Mouse (Mus musculus) CD4-positive helper T cell, adult 2 months (primary cell): ENCODE results near the gene Fam111a.

Experiments used
- DNase-seq: peaks from one replicate; pipeline ENCODE4 v3.0.0-alpha.2; 2012; ENCODE audit warnings: low read depth, missing footprints, low spot score

The Fam111a gene

DNA sequence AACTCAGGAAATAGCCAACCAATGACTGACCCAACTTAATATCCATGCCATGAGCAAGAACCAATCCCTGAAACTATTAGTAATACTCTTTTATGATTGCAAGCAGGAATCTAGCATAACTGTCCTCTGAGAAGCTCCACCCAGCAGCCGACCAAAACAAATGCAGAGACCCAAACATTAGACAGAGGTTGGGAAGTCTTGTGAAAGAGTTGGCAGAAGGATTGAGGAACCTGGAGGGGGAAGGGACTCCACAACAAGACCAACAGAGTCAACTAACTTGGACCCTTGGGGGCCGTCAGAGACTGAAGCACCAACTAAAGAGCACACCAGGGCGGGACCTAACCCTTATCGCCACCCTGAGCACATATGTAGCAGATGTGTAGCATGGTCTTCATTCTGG, 12.7 kb downstream of the Fam111a start:
- DNase-seq: no peak

DNA sequence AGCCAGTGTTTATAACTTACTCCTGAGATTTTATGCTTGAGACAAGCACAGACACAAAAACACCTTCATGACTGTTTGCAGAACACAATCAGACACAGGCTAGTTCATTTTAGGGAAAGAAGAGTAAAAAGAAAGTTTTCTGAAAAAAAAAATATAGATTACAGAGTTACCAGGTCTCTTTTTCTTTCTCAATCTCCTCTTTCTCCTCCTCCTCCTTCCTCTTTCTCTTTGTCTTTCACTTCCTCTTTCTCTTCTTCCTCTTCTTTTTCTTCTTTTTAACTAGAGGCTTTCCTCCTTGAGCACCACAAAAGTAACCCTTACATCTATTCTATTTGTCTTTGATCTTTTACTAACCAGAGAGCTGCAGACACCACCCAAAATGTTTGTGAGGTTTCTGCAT, 18.7 kb downstream of the Fam111a start:
- no peak for DNase-seq

DNA sequence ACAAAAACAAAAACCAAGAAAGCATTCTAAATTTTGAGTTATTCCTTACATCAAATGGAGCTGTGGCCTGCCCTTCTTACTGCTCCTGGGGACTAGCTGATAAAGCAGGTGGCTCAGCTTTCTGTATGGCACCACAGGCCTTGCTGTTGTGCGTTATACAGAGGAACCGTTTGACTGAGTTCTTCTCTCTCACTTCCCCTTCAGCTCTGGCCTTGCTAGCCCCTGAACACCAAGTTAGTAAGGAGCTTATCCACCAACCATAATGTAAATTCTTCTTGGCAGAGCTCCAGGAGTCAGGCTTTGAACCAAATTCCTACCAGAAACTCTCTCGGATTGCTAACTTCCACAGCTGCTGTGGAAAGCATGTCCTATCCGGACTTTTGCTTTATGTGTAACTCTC, 21.5 kb downstream of the Fam111a start:
- DNase-seq: no peak

DNA sequence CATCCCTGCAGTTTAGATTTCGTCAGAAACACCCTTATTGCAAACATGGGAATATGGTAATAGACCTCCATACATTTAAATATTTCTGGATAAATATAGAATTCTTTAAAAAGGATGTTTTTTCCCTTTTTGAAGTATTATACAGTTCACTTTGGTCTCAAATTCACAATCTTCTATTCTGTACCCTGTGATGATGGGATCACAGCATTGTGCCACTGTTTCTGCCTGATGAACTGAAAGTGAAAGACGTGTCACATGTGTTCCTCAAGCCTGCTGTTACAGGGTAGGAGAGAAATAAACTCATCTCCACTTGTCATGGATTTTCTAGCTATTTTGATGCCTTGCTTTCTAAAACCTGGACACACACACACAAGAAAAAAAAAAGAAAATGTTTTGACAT, 25.3 kb downstream of the Fam111a start:
- DNase-seq: peak; percentile 44

DNA sequence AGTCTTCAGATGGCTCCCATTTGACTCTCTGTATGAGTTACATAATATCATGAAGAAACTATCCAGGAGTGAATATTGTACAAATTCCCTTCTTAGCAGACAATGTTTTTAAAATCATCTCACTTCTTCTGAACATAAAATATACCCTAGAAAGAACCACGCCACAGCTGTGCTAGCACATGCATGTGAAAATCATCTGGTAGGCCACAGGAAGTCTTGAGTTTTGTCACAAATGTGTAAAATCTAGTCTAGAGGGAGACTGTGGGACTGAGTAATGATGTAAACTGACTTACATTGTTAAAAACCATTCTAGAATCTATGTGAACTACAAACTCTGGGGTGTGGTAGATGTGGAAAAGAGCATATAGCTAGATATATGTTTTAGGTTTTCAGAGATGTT, 26.1 kb downstream of the Fam111a start:
- no peak for DNase-seq

DNA sequence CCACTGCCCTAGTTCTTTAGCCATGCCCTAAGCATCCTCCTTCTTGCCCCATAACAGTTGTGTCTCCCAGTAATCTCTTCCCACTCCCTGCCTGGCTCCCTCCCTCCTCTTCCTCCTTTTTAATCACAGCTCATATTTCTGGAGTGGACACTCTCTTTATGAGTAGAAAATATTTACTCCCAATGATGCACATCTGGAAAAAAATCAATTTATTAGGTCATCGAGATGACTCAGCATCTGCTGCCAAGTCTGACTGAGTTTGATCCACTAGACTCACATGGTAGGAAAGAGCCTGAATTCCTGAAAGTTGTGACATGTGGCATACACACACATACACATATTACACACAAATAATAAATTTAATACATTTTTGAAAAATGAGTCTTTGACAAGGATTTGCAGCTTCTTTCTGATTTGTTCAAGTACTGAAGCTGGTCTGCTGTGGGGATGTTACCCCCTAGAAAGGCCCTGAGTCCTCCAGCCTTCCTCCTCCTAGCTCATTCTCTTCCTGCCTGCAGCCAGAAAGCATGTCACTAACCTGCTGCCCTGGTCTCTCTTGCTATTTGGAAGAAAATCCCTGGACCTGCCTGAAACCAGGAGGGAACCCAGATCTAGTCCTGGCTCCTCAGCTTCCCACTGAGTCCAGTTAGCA, 27.2 kb downstream of the Fam111a start:
- no peak for DNase-seq

DNA sequence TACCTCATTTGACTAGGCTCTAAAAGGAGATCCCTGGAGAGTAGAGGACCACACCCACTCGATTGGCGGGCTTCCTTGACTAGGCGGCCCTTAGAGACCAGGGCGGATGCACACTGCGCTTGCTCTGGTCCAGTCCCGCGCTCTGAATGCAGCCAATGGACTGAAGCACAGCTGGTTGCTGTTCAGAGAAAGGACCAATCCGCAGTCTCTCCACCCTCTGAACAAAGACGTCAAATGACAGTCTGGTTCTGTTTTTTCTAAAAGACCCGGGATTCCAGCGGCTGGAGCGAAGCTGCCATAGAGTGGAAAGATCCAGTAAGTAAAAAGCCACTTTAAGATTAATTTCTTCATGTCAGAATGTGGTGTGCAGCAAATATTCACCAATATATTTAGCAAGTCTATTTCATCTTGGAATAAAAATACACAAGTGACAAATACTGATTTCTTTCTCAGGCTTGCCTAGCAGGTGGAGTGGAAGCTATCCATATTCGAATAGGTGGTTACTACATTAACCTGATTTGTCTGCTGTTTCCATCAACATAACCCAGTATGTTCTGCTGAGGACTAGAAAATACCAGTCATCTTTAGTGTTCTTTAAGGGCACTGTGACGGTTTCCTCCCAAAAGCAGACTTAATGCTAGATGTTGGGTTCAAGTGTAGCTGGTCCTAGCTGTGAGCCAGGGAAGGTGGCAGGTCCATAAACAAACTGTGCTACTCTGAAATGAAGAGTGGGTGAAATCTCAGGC, 27.9 kb downstream of the Fam111a start:
- peak; percentile 92 for DNase-seq

DNA sequence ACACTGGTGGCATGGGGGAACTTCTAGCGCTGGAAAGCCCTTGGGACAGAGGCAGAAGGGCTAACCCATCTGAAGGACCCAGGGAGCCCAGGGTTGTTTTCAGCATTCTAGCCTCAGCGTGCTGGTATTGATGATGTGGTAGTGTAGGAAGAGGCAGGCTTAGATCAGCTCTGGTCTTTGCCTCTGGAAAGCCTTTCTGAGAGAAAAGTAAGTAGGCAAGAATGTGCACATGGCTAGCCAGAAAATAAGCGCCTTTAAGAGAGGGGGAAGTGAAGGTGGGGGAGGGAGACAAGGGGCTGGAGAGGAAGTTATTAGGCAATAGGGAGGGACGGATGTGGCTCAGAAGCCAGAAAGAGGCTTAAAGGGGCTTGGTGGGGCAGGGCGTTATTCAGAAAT, 28.5 kb downstream of the Fam111a start:
- peak; percentile 63 for DNase-seq

DNA sequence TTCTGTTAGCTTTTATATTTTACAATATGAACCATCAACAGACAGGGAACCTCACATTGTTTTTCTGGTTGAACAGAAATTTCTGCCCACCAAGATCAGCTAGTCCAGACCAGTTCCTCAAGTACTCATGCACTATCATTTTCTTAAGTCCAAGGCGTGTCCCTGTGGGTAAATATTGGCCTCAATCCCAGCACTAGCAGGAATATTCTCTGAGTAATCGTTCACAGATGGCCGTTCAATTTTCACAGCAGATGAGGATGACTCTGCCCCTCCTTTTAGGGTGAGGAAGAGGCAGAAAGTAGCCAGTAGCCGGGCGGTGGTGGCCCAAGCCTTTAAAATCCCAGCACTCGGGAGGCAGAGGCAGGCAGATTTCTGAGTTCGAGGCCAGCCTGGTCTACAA, 29.6 kb downstream of the Fam111a start:
- no peak for DNase-seq

DNA sequence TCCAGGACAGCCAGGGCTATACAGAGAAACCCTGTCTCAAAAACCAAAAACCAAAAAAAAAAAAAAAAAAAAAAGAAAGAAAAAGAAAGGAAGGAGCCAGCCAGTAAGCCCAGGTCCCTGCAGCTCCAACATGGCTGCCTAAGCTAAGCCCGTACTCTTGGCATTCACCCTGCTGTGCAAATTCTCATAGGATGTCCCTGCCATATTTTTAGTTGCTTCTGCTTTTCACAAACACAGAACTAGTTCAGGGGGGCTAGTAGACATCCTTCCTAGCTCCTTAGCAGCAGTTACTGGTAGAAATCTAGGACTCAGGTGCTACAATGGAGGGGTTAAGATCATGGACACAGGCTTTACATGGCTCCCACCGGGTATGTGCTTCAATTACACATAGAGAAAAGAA, 30.0 kb downstream of the Fam111a start:
- no peak for DNase-seq

DNA sequence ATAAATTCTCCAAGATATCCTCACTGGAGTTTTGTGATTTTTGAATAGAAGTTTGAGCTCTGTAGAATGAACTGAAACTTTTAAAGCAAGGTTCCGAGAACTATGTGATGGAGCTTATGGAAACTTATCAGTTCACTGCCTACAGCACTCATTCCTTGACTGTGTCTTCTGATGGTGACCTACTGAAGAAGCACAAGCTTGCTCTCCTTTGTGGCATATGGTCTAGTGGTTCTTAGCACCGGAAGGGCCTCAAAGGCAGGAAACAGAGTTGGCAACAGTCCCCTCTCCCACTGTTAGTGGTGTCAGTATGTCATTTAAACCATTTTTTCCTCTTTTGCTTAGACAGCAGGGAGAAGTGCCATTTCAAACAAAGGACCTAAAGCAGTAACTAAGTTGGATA, 31.1 kb downstream of the Fam111a start:
- DNase-seq: peak; percentile 49

DNA sequence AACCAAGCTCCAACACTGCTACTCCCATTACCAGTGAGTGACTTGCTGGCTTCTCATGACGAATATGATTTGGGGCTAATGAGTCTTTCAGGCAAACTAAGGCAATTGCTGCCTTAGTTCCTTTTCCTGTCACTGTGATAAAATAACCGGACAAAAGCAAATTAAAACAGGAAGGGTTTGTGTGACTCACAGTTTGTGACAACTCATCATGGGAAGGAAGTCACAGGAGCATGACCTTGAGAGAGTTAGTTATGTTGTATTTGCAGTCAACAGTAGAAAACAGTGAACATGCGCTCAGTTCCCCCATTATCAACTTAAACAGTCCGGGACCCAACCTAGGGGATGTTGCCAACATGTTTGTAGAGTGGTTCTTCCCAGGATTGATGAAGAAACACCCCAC, 39.8 kb downstream of the Fam111a start:
- no peak for DNase-seq

DNA sequence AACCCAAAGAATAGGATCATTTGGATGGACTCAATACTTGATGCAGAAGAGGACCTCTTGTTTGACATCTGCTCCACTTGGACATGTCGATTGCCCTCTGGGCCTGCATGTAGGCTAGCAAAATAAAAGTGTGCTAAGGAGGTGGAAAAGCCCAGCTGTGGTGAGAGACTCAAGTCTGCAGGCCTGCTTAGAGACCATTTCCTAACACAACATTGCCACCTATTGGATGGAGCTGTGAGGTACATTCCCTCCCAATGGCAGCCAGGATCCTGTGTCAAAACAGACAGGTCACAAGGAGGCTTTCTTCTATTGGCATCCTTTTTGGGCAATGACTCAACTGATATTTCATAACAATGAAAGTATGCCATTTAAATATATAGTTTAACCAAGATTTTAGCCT, 46.4 kb downstream of the Fam111a start:
- peak; percentile 81 for DNase-seq

DNA sequence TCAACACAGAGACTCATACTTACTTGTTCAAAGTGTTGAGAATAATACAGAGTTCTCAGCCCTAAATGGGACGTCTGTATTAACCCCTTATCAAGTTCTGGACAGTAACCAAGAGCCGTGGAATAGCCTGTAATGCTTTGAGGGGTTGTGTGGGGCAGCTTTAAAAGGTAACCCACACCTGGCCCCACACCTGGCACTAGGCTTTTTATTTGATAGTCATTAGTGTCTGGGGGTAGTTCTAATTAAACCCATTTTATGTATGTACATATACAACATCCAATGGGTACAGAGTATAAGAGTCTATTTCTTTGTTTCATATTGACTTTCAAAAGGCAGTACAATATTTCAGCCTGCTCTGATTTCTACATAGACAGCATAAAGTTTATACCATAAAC, 49.6 kb downstream of the Fam111a start:
- no peak for DNase-seq

DNA sequence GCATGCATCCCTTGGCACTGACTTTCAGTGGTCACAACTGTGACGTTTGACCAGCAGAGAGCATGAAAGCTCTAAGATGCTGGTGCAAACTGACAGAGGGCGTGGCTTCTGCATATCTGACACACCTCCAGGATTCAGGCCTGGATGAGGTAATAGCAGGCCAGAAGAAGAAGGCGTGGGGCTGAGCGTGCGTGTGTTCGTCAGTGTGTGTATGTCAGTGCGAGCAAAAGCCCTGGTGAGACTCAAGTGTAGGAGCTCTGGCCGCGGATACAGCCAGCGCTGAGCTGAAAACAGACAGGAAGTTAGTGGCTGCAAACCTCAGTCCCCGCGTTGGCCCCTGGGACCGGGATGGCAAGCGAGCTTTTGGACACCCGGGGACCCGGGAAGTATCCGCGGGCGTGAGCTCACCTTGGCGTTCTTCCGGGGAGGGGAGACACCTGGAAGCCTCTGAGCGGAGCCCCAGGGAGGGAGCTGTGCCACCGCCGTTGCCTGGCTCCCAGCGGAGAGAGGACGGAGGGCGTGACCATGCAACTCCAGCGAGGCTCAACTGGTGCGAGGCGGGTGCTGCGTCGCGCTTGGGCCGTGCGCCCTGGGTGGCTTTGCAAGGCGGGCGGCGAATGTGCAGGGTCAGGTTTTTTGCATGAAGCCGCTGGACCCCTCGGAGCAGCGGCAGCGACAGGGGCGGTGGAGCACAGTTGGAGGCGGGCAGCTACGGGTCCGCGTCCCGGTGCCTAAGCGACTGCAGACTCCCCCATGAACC, 50.2 kb downstream of the Fam111a start:
- peak; percentile 72 for DNase-seq

DNA sequence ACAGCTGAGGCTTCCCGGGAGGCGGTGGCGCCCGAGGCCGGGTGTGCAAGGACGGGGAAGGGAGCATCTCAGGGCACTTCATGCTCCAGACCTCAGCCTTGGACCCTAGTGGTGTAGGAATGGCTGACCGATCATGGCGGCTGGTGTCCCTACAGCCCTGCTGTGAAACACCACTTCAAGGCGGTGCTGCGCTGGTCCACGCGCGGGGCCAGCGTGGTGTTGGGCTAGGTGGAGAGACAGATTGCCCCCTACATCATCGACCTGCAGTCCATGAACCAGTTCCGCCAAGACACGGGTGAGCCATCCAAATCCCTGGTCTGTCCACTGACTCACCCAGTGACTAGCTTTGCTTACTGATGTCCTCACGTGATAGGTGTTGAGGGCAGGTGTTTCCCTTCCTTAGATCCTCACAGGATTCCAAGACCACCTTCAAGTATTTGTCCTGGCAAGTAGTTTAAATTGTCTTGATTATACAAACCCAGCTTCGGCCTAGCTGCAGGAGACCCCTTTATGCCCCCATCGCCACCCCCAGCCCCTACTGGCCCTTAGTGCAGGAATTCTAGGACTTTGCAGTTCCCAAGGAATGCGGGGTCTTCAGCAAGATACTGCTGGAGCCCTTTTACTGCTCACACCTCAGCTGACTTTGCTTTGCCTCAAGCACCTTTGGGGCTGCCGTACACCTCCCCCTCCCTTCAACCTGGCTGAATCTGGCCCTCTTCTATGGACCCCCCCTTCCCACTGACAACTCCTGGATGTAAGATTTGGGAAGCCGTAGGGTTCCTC, 50.9 kb downstream of the Fam111a start:
- no peak for DNase-seq

DNA sequence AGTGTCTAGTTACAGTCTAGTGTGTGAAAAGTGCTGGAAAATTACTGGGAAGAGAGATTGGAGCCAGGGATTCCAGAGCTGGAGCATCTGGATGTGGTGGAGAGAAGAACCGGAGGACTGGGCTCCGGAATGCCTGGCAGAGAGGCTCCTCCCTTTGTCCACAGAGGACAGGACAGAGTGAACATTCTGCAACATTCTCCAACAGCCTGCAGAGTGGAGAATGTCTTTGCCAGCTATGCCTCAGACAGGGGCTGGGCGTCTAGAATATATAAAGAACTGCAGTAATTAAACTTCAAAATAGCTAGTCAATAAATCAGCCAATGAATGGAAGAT, 51.5 kb downstream of the Fam111a start:
- no peak for DNase-seq

DNA sequence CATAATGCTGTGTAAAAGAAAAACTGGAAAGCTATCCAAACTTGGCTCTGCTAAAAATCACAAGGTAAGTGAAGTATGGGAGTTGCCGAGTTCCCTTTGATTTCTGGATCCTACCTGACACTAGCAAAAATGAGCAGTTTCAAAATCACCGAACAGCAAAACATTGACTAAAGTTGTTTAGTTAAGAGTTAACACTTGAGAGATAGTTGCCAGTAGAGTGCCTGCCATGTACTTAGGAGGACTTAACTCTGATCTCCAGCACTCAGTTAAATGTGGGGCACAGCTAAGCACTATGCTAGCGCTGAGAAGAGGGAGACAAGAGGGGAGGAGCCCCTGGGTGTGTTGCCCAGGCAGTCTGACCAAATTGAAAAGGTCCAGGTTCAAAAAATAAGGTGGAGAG, 53.1 kb downstream of the Fam111a start:
- no peak for DNase-seq

DNA sequence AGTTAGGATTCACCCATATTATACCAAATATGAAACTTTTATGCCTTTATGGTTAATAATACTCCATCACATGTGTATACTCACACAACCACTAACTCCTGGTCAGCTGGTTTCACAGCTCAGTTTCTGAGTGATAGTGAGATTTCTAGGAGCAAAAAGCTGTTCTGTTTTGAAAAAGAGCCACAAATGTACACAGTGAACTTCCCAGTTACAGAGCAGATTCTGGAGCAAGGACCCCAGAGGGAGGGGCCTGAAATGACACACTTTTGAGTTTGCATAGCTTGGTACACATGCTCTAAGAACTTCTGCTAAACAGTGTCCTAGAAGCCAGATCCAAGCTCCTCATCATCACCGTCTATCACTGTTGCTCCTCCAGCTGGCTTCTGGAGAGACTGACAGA, 54.1 kb downstream of the Fam111a start, which contains the start of gene Gm4952:
TSS of gene Gm4952 (plus strand) at position 301 of the 400 bp plus-strand sequence.
- no peak for DNase-seq

DNA sequence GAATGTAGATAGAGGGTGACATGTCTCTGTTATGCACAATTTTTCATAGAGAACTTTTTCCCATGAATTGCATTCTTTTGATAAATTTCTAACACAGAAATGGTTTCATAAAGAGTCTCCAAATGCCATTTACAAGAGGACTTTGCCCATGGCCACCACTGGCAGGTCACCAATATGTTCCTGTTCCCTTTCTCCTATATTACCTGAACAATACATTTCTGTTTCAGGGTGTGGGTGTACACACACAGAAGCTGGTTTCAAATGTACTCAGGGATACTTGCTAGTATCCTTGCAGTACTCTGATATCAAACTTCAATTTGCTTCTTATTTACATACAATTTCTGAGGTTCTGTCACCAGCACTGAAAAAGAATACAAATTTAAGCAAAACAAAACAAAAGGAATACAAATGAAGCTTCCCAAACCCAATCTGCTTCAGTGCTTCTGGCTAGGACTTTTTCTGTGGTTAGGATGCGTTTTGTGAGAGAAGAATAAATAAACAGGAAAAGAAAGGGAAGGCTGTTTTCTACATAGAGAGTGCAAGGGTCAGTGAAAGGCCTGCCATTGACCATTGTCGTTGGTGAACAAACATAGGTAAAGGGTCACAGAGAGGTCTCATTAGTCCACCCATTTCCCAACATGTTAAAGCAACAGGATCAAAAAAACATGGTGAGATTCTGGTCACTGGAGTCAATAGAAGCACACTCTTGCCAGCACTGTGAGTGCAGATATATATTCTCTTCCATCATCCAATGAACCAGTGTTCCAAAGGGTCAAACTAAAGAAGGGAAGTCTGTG, 55.3 kb downstream of the Fam111a start:
- no peak for DNase-seq

DNA sequence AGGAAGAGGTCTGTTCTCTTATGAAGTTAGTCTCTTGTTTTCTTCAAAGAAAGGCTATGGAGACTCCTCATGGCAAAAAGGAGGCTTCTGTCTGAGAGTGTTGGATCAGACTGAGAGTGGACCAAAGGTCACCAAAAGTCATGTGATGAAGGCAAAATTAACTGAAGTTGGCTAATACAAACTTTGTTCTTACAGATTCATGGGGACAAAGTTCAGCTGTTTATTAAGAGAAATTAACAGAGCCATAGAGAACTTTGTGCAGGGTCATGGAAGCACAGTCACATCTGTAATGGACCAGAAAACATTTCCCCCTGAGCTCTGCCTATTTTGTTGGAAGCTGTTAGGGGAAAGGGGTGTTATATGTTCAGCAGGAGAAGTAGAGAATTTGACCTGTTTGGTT, 62.8 kb downstream of the Fam111a start:
- DNase-seq: no peak
